Mouse (Mus musculus) testis, adult 2 months (tissue): Measurements from ENCODE around the gene P2rx7.

ENCODE experiments used
- CTCF ChIP-seq: fragments of 200-500 bp; IDR thresholded peaks from 2 replicates; pipeline ENCODE4 v1.5.1; 2012; ENCODE audit warnings: low read depth, mild to moderate bottlenecking, inconsistent platforms, low read length, moderate library complexity; ENCODE audit not compliant: control insufficient read depth, insufficient read depth, insufficient replicate concordance
- POLR2A ChIP-seq: fragments of 200-500 bp; IDR thresholded peaks from 2 replicates; pipeline ENCODE4 v1.6.1; 2012; ENCODE audit warnings: low read depth, mild to moderate bottlenecking, inconsistent platforms, low read length, moderate library complexity; ENCODE audit not compliant: control insufficient read depth

DNA sequence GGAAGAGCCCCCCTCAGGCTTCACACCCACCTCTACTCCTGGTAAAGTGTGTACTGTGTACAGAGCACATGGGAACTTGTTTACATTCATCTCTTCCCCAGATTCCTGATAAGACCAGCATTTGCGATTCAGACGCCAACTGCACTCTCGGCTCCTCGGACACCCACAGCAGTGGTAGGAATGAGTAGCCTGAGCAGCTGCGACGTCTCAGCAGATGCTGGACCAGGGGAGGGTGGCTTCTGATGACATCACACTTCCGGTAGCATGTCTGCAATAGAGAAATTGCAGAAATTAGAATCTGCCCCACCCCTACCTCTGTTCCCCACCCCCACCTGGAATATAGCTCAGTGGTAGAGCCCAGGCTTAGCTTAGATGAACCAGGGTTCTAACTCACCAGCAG is 74.7 kb downstream of the P2rx7 start:
- TF ChIP-seq CTCF (no peak), POLR2A (no peak)
